Mouse (Mus musculus) CH12.LX (cell line): ENCODE measurements around the gene Dct. TPM values are rescaled to one million over a fixed set of nuclear protein-coding genes. Genes with fewer than 3 reads are reported as not detected.

ENCODE experiments used
- DNase-seq: peaks from one replicate; pipeline ENCODE4 v3.0.0-alpha.2; 2013; ENCODE audit errors: extremely low read depth
- H3K27ac ChIP-seq: 2 replicates; pipeline ENCODE4 v1.5.1; 2012; ENCODE audit warnings: low read depth, mild to moderate bottlenecking, control low read depth, moderate library complexity; ENCODE audit not compliant: insufficient read depth
- H3K27me3 ChIP-seq: replicated peaks from 2 replicates; pipeline ENCODE3; 2012; ENCODE audit warnings: inconsistent platforms
- H3K36me3 ChIP-seq, 2 experiments: replicated peaks in 1 of 2; 2 replicates each; pipeline versions ENCODE3 to v1.6.1; 2012; ENCODE audit warnings: inconsistent platforms in 1 of 2, low read length in 1 of 2, mild to moderate bottlenecking in 1 of 2, mixed read lengths in 1 of 2, moderate library complexity in 1 of 2; ENCODE audit not compliant: control insufficient read depth in 1 of 2, insufficient read depth in 1 of 2
- H3K4me1 ChIP-seq, 2 experiments: 2 replicates each; pipeline ENCODE4 v1.6.1; 2012; ENCODE audit warnings: inconsistent platforms in 1 of 2, moderate library complexity in 1 of 2; ENCODE audit not compliant: insufficient read depth in 2 of 2, control insufficient read depth in 1 of 2
- H3K4me2 ChIP-seq: 2 replicates; pipeline ENCODE4 v1.6.1; 2012; ENCODE audit warnings: low read depth, mild to moderate bottlenecking, control low read depth; ENCODE audit not compliant: poor library complexity, insufficient read depth, severe bottlenecking
- H3K4me3 ChIP-seq, 3 experiments: fragments of 150-350 bp in 1 of 3; sonication (generic) in 1 of 3; replicated peaks in 1 of 3; 2 replicates each; pipeline versions ENCODE3 to v1.5.1; 2011 to 2012; ENCODE audit warnings: low read depth in 2 of 3, low read length in 2 of 3, mild to moderate bottlenecking in 2 of 3, moderate library complexity in 2 of 3, control low read depth in 1 of 3, improper control_type of control experiment in 1 of 3, inconsistent platforms in 1 of 3, mixed read lengths in 1 of 3; ENCODE audit not compliant: poor library complexity in 1 of 3
- H3K79me2 ChIP-seq: replicated peaks from 2 replicates; pipeline ENCODE4 v1.6.1; 2012; ENCODE audit warnings: mild to moderate bottlenecking, moderate library complexity; ENCODE audit not compliant: control insufficient read depth, poor library complexity, insufficient read depth, severe bottlenecking; ENCODE audit errors: extremely low read depth
- H3K9ac ChIP-seq: 2 replicates; pipeline ENCODE4 v1.6.1; 2012; ENCODE audit warnings: low read depth, mild to moderate bottlenecking, control low read depth, moderate library complexity; ENCODE audit not compliant: insufficient read depth
- H3K9me3 ChIP-seq: replicated peaks from 2 replicates; pipeline ENCODE3; 2012; ENCODE audit warnings: low read length, inconsistent platforms, mixed read lengths
- E2F4 ChIP-seq: IDR thresholded peaks from 2 replicates; pipeline ENCODE4 v1.6.1; 2011; ENCODE audit warnings: low read depth, low read length, improper control_type of control experiment; ENCODE audit not compliant: insufficient replicate concordance
- GABPA ChIP-seq: IDR thresholded peaks from 2 replicates; pipeline ENCODE4 v1.6.1; 2012; ENCODE audit warnings: low read depth, low read length, improper control_type of control experiment, inconsistent platforms; ENCODE audit not compliant: insufficient replicate concordance
- JUND ChIP-seq: conservative IDR thresholded peaks from 2 replicates; pipeline ENCODE4 v1.6.1; 2011; ENCODE audit warnings: low read depth, low read length, improper control_type of control experiment
- MAFK ChIP-seq: IDR thresholded peaks from 2 replicates; pipeline ENCODE4 v1.6.1; 2011; ENCODE audit warnings: low read length, improper control_type of control experiment; ENCODE audit not compliant: insufficient replicate concordance
- MXI1 ChIP-seq: IDR thresholded peaks from 2 replicates; pipeline ENCODE4 v1.6.1; 2011; ENCODE audit warnings: mild to moderate bottlenecking, low read depth, low read length, improper control_type of control experiment
- POLR2AphosphoS2 ChIP-seq: IDR thresholded peaks from 2 replicates; pipeline ENCODE4 v1.6.1; 2011; ENCODE audit warnings: low read depth, low read length, improper control_type of control experiment
- RCOR1 ChIP-seq: conservative IDR thresholded peaks from 2 replicates; pipeline ENCODE4 v1.6.1; 2012; ENCODE audit warnings: low read depth, mild to moderate bottlenecking, inconsistent platforms, low read length, improper control_type of control experiment
- ZC3H11A ChIP-seq: IDR thresholded peaks from 2 replicates; pipeline ENCODE4 v1.6.1; 2012; ENCODE audit warnings: low read depth, mild to moderate bottlenecking, inconsistent platforms, low read length, improper control_type of control experiment
- ZMIZ1 ChIP-seq: IDR thresholded peaks from 2 replicates; pipeline ENCODE4 v1.6.1; 2012; ENCODE audit warnings: low read depth, mild to moderate bottlenecking, inconsistent platforms, low read length, improper control_type of control experiment
- ZNF384 ChIP-seq: IDR thresholded peaks from 2 replicates; pipeline ENCODE4 v1.6.1; 2012; ENCODE audit warnings: low read depth, low read length, improper control_type of control experiment, inconsistent platforms
- dilution Hi-C: fragments of 300-500 bp; cut with MboI; formaldehyde crosslinking; loops from 2 replicates; pipeline ENCODE4 v1.14.3; 2020; ENCODE audit warnings: low sequenced_read_pairs; ENCODE audit not compliant: extremely low pct_unique_long_range_greater_than_20kb, extremely low pct_ligation_motif_present
- in situ Hi-C: fragments of 300-500 bp; cut with MboI; formaldehyde crosslinking; loops from 3 replicates; pipeline ENCODE4 v1.14.3; 2019; ENCODE audit warnings: low sequenced_read_pairs, low pct_ligation_motif_present, low pct_unique_long_range_greater_than_20kb, mixed read lengths
- polyA plus RNA-seq: library from polyadenylated mRNA; unstranded; fragments of >175 nt; gene quantifications from 2 replicates; pipeline ENCODE4 v1.2.1, GENCODE M21; 2012; ENCODE audit warnings: low read depth; ENCODE audit not compliant: insufficient read length
- total RNA-seq, 2 experiments: library from RNA; depleted of rRNA; stranded (reverse); fragments of 300-350 nt in 1 of 2; fragments of >200 nt in 1 of 2; gene quantifications; 2 replicates each; pipeline ENCODE4 v1.2.3; 2012 to 2014

Gene Dct
- total and polyA plus RNA-seq, 3 experiments = 0.34 TPM; not detected in 2

DNA sequence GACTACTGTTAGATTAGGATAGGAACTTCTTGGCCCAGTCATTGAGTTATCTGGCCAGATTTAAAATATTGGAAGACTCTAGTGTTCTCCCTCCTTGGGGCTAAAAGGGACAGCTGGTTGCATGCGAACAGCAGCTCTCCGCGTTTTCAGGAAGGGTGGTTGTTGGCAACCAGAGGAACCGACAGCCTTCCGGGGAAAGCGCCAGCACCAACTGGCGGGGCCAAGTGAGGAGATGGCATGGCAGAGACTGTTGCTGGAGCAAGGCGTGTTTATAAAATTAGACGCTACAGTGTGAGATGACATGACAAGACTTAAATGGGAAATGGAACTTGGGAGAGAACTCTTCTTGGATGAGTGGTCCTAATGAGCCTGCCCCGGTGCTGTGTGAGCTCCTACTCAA is 70.5 kb downstream of the Dct start:
- Histone ChIP-seq H3K27ac (no peak overlapping the region), H3K4me2 (no peak overlapping the region), H3K79me2 (no peaks in the 10 kb centered on the region), H3K4me3 (no peak overlapping the region), H3K9ac (no peak overlapping the region)
- in situ Hi-C loops = no loop called here
- dilution Hi-C loops = no loop called here
- TF ChIP-seq E2F4 (no peak), MXI1 (no peak), ZMIZ1 (no peak), JUND (no peak), GABPA (no peak)
- TF ChIP-seq, all 38 proteins: peak for 0
- Histone ChIP-seq H3K9me3 (no peaks in the 10 kb centered on the region), H3K4me1 (peaks cover 3 to 17% of the 10 kb centered on the region in 2 experiments; a peak in 2 of 4 replicates), H3K36me3 (no peaks in the 10 kb centered on the region), H3K27me3 (no peaks in the 10 kb centered on the region)
- no peak for DNase-seq

DNA sequence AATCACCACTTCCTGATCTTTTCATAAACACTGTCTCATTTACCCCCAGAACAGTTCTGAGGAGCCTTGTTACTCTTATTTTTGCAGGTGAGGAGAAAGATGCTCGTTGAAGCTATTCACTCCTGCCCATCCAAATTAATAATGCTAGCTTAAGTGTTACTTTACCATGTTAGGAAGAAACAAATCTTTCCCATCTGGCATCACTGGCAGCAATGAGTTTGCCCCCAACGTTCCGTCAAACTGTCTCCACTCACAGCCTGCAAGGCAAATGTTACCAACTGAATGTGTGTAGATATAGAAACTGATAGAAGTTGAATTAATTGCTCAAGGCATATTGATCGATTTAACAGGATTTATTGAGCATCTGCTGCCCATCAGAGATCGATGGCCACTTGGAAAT is 79.5 kb downstream of the Dct start:
- H3K27me3 ChIP-seq = no peaks in the 10 kb centered on the region
- no peak for TF ChIP-seq POLR2AphosphoS2
- no peak for TF ChIP-seq RCOR1
- no peak for TF ChIP-seq MAFK
- TF ChIP-seq ZNF384 = no peak
- no peak for TF ChIP-seq ZC3H11A
- in situ Hi-C loops (no loop called here), dilution Hi-C loops (no loop called here)
- no peaks in the 10 kb centered on the region for H3K36me3 ChIP-seq
- no peak overlapping the region for H3K4me3 ChIP-seq
- no peaks in the 10 kb centered on the region for H3K79me2 ChIP-seq
- no peaks in the 10 kb centered on the region for H3K9me3 ChIP-seq
- peaks cover 0 to under 1% of the 10 kb centered on the region in 2 experiments; a peak in 1 of 4 replicates for H3K4me1 ChIP-seq
- H3K27ac ChIP-seq = no peak overlapping the region
- DNase-seq = no peak
- H3K4me2 ChIP-seq = no peak overlapping the region
- H3K9ac ChIP-seq = no peak overlapping the region

Other genes with a start within 250 kb of the Dct start
- 19.5 and 20.7 TPM in 2 replicates for gene Tgds, start 80.5 kb upstream of the Dct start, total RNA-seq (2012; rRNA removed)
- 29.3 and 29.4 TPM in 2 replicates for gene Tgds, start 80.5 kb upstream of the Dct start, total RNA-seq (2014; rRNA removed)
- 18.6 and 21.0 TPM in 2 replicates for gene Tgds, start 80.5 kb upstream of the Dct start, polyA plus RNA-seq
- gene Gpr180, start 84.9 kb upstream of the Dct start, total RNA-seq (2012; rRNA removed) = 14.0 and 19.3 TPM in 2 replicates
- 15.3 and 15.8 TPM in 2 replicates for gene Gpr180, start 84.9 kb upstream of the Dct start, total RNA-seq (2014; rRNA removed)
- gene Gpr180, start 84.9 kb upstream of the Dct start, polyA plus RNA-seq = 8.3 and 11.7 TPM in 2 replicates
- gene Sox21, start 184.8 kb upstream of the Dct start, total RNA-seq (2012; rRNA removed) = not detected in 2 replicates
- not detected in 2 replicates for gene Sox21, start 184.8 kb upstream of the Dct start, total RNA-seq (2014; rRNA removed)
- gene Sox21, start 184.8 kb upstream of the Dct start, polyA plus RNA-seq = not detected in 2 replicates
- gene Gm9376, start 214.7 kb upstream of the Dct start, total RNA-seq (2012; rRNA removed) = not detected in 2 replicates
- not detected in 2 replicates for gene Gm9376, start 214.7 kb upstream of the Dct start, total RNA-seq (2014; rRNA removed)
- not detected in 2 replicates for gene Gm9376, start 214.7 kb upstream of the Dct start, polyA plus RNA-seq